Mouse (Mus musculus) liver, embryonic 15.5 days (tissue): ENCODE measurements around the gene Tnfrsf26. TPM values are rescaled to one million over a fixed set of nuclear protein-coding genes. Genes with fewer than 3 reads are reported as not detected.
A peak's percentile ranks its signal among the peaks of the same experiment; 100 is the strongest.

Source experiments
- microRNA-seq: library from miRNA; unstranded; fragments of <30 nt; microRNA quantifications from one replicate; pipeline ENCODE4, GENCODE M21; 2016
- polyA plus RNA-seq: library from polyadenylated mRNA; unstranded; fragments of >200 nt; fragmentation: Nextera tagmentation; extraction: Ambion mirVana; gene quantifications from 2 replicates; pipeline ENCODE4 v1.2.1, GENCODE M21; 2015

Gene Tnfrsf26
- polyA plus RNA-seq, 1 experiment from 2014 or later: 1.2 TPM

Small RNAs within 50 kb of the gene (microRNA-seq; reads per million reads assigned to microRNA genes)
- 3.0 reads per million, percentile 7 among the genes with 10 or more reads in this experiment for gene Mir7064

Other genes with a start within 250 kb of the Tnfrsf26 start
- 182 and 216 TPM in 2 replicates for gene Cdkn1c, start 167.7 kb downstream of the Tnfrsf26 start, polyA plus RNA-seq
- 12.9 and 16.3 TPM in 2 replicates for gene Slc22a18, start 155.0 kb downstream of the Tnfrsf26 start, polyA plus RNA-seq
- 22.6 and 27.0 TPM in 2 replicates for gene Phlda2, start 125.6 kb downstream of the Tnfrsf26 start, polyA plus RNA-seq
- 79.3 and 82.7 TPM in 2 replicates for gene Nap1l4, start 79.6 kb downstream of the Tnfrsf26 start, polyA plus RNA-seq
- 53.1 and 60.5 TPM in 2 replicates for gene Cars, start 28.6 kb downstream of the Tnfrsf26 start, polyA plus RNA-seq
- gene Tnfrsf22, start 20.9 kb upstream of the Tnfrsf26 start, polyA plus RNA-seq: 0.43 and 0.58 TPM in 2 replicates
- gene Tnfrsf23, start 57.1 kb upstream of the Tnfrsf26 start, polyA plus RNA-seq: 0.35 and 0.39 TPM in 2 replicates
- gene Osbpl5, start 128.3 kb upstream of the Tnfrsf26 start, polyA plus RNA-seq: 1.9 and 2.9 TPM in 2 replicates
- not detected in 2 replicates for gene Mrgprg, start 138.3 kb upstream of the Tnfrsf26 start, polyA plus RNA-seq
- gene Mrgpre, start 155.8 kb upstream of the Tnfrsf26 start, polyA plus RNA-seq: 0.48 and 0.52 TPM in 2 replicates
- 8.8 and 9.5 TPM in 2 replicates for gene Nadsyn1, start 194.1 kb upstream of the Tnfrsf26 start, polyA plus RNA-seq
- 57.2 and 66.0 TPM in 2 replicates for gene Dhcr7, start 194.4 kb upstream of the Tnfrsf26 start, polyA plus RNA-seq
- gene Gm498, start 238.1 kb upstream of the Tnfrsf26 start, polyA plus RNA-seq: not detected in 2 replicates